Comparison of ENCODE assay signal across 8 mouse cellular contexts in the genomic region with DNA sequence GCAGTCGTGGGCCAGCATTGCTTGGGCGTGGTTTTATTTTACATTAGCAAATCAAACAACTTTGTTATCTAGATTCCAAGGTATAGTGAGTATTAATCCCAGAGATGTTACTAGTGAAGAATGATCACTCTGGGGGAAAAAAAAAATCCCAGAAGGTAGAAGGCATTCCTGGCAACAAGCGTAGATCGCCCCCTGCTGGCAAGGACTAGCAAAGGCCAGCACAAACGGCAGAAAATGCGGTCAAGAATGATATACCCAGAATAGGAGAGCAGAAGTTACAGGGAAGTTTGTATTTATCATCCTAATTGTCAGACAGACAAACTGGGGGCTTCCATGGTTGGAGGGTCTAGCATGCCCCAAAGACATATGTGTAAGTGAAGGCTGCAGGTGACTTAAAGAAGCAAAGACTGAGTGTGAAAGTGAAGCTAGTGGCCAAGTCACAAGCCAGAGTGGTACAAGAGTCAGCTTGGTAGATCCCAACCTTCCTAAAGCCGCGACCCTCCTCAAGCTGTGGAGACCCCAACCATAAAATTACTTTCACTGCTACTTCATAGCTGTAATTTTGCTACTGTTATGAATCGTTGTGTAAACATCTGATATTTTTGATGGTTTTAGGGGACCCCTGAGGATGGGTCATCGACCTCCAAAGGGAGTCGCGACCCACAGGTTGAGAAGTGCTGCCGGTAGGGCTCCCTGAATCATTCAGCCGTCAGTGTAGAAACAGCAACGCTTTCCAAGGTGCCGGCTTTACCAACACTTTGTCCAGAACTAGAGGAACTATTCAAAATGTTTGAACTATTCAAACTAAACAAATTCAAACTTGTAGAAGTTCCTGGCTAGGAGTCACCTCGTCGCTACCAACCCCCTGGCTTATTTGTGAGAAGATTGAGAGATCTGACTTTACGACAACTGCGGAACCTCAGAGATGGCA. TPM values are rescaled to one million over a fixed set of nuclear protein-coding genes. Genes with fewer than 3 reads are reported as not detected.
DNase-seq lines count a peak whose midpoint lies in the region; ATAC-seq and TF ChIP-seq lines count a peak whose summit lies in the region.

No protein-coding gene starts in this region.

- no peak overlapping the region for H3K4me2 ChIP-seq in embryonic facial prominence, embryonic 14.5 days (ENCODE audit: low read depth, low read length)
- no peak overlapping the region for H3K4me2 ChIP-seq in liver, embryonic 14.5 days (ENCODE audit: low read depth)

- H3K27me3 ChIP-seq in heart, adult 2 months (ENCODE audit: control insufficient read depth, insufficient read depth, low read length), result no peaks in the 10 kb centered on the region
- H3K27me3 ChIP-seq in heart, embryonic 10.5 days (ENCODE audit: insufficient read depth, poor library complexity, severe bottlenecking), result peaks cover 8% of the 10 kb centered on the region; the same call in 1 of the 2 replicates
- H3K27me3 ChIP-seq in embryonic facial prominence, embryonic 14.5 days (replicated peaks; ENCODE audit: control insufficient read depth, insufficient read depth, low read length), result no peaks in the 10 kb centered on the region
- no peaks in the 10 kb centered on the region for H3K27me3 ChIP-seq in liver, embryonic 14.5 days (ENCODE audit: control insufficient read depth, insufficient read depth, low read length)
- no peaks in the 10 kb centered on the region for H3K27me3 ChIP-seq in splenic B cell, adult 2 months (ENCODE audit: control insufficient read depth, insufficient read depth, low read length, poor library complexity, severe bottlenecking)

- H3K9me3 ChIP-seq in heart, embryonic 10.5 days, result no peaks in the 10 kb centered on the region
- no peaks in the 10 kb centered on the region for H3K9me3 ChIP-seq in embryonic facial prominence, embryonic 14.5 days (ENCODE audit: control insufficient read depth, low read length)
- H3K9me3 ChIP-seq in liver, embryonic 14.5 days (ENCODE audit: control insufficient read depth, low read length), result no peaks in the 10 kb centered on the region

- no peak overlapping the region for H3K27ac ChIP-seq in heart, adult 2 months
- no peak overlapping the region for H3K27ac ChIP-seq in heart, embryonic 10.5 days
- H3K27ac ChIP-seq in embryonic facial prominence, embryonic 14.5 days (replicated peaks; ENCODE audit: low read depth, low read length), result no peak overlapping the region
- H3K27ac ChIP-seq in liver, embryonic 14.5 days, result no peak overlapping the region

- H3K4me1 ChIP-seq in heart, adult 2 months (ENCODE audit: control insufficient read depth, insufficient read depth, low read length), result peaks cover 2% of the 10 kb centered on the region
- H3K4me1 ChIP-seq in heart, embryonic 10.5 days, result no peaks in the 10 kb centered on the region
- H3K4me1 ChIP-seq in embryonic facial prominence, embryonic 14.5 days (ENCODE audit: control insufficient read depth, insufficient read depth, low read length), result no peaks in the 10 kb centered on the region
- H3K4me1 ChIP-seq in liver, embryonic 14.5 days (replicated peaks; ENCODE audit: control insufficient read depth in 2 of 2, insufficient read depth in 2 of 2, low read length in 1 of 2), result 0 out of 4 replicates have a peak, but pooled peaks cover 0 to 2% of the 10 kb centered on the region in 2 experiments

- H3K4me3 ChIP-seq in heart, adult 2 months, result no peak overlapping the region
- H3K4me3 ChIP-seq in heart, embryonic 10.5 days, result no peak overlapping the region
- H3K4me3 ChIP-seq in embryonic facial prominence, embryonic 14.5 days (ENCODE audit: low read depth, low read length), result no peak overlapping the region
- H3K4me3 ChIP-seq in liver, embryonic 14.5 days (ENCODE audit: insufficient read depth in 1 of 2, low read depth in 2 of 2, low read length in 2 of 2), result no peak overlapping the region

- TF ChIP-seq CTCF in heart, adult 2 months (IDR thresholded peaks at IDR 0.05), result peak; percentile 81
- peak; percentile 89 for TF ChIP-seq CTCF in liver, embryonic 14.5 days (IDR thresholded peaks at IDR 0.05; ENCODE audit: low read depth)

- H3K36me3 ChIP-seq in heart, adult 2 months (ENCODE audit: control insufficient read depth, insufficient read depth, low read length), result no peaks in the 10 kb centered on the region
- H3K36me3 ChIP-seq in heart, embryonic 10.5 days, result no peaks in the 10 kb centered on the region
- no peaks in the 10 kb centered on the region for H3K36me3 ChIP-seq in embryonic facial prominence, embryonic 14.5 days (ENCODE audit: control insufficient read depth, insufficient read depth, low read length)
- H3K36me3 ChIP-seq in liver, embryonic 14.5 days (replicated peaks; ENCODE audit: control insufficient read depth, insufficient read depth, low read depth), result no peaks in the 10 kb centered on the region
- no peaks in the 10 kb centered on the region for H3K36me3 ChIP-seq in splenic B cell, adult 2 months (ENCODE audit: control insufficient read depth, insufficient read depth, low read length, poor library complexity, severe bottlenecking)

- WGBS in heart, adult 2 months, result 74% methylated on average over 20 of the region's 20 CpGs
- 68% methylated on average over 20 of the region's 20 CpGs for WGBS in heart, embryonic 10.5 days
- WGBS in embryonic facial prominence, embryonic 14.5 days, result 72% methylated on average over 20 of the region's 20 CpGs
- WGBS in liver, embryonic 14.5 days (ENCODE audit: insufficient replicate concordance), result 64% methylated on average over 20 of the region's 20 CpGs

- no peaks in the 10 kb centered on the region for H3K79me2 ChIP-seq in heart, adult 2 months (replicated peaks; ENCODE audit: control insufficient read depth, insufficient read depth, low read length)

- peak; percentile 19 to 49 for DNase-seq in heart, adult 2 months
- no peak for DNase-seq in heart, embryonic 10.5 days (ENCODE audit: low spot score)
- DNase-seq in urinary bladder, postnatal 25 days (ENCODE audit: low spot score), result peak; percentile 26
- no peak for DNase-seq in urinary bladder, adult 2 months (ENCODE audit: low spot score)
- peak; percentile 13 for DNase-seq in embryonic facial prominence, embryonic 14.5 days (ENCODE audit: low spot score)
- DNase-seq in liver, embryonic 14.5 days (ENCODE audit: low read depth in 3 of 3, low spot score in 3 of 3), result no peak
- DNase-seq in splenic B cell, adult 2 months (ENCODE audit: low read depth, low spot score), result peak; percentile 71
- no peak for DNase-seq in right cerebral cortex, postnatal 10 days (ENCODE audit: low spot score in 2 of 2)

- intact Hi-C loops in heart, adult 2 months (cut with DNase I), result loop anchor here (1.0 kb wide), 1 partner anchor 39 kb away; no protein-coding TSS in a partner anchor

- H3K9ac ChIP-seq in heart, adult 2 months (ENCODE audit: low read depth, low read length), result no peak overlapping the region
- H3K9ac ChIP-seq in embryonic facial prominence, embryonic 14.5 days (ENCODE audit: low read depth, low read length), result no peak overlapping the region
- no peak overlapping the region for H3K9ac ChIP-seq in liver, embryonic 14.5 days (replicated peaks)

- no peak for TF ChIP-seq POLR2A in heart, adult 2 months (IDR thresholded peaks at IDR 0.05; ENCODE audit: insufficient read depth, low read depth, low read length)

- ATAC-seq in embryonic facial prominence, embryonic 14.5 days (ENCODE audit: low read depth), result no peak
- ATAC-seq in liver, embryonic 14.5 days (ENCODE audit: insufficient read depth), result no peak

- TF ChIP-seq EP300 in heart, adult 2 months (IDR thresholded peaks at IDR 0.05; ENCODE audit: insufficient read depth, low read depth, low read length), result no peak
- TF ChIP-seq EP300 in liver, embryonic 14.5 days (IDR thresholded peaks at IDR 0.05; ENCODE audit: low read depth), result no peak

RNA-seq across cellular contexts. Expression of gene Cpsf6, which starts 22.9 kb away (rescaled TPM):
- 10 to 100 TPM; 30.9 to 35.5 TPM for total RNA-seq in heart, adult 2 months (2021)
- 20.3 and 22.7 TPM in 2 replicates for polyA plus RNA-seq in heart, adult 2 months (2012; rRNA removed)
- 128 and 138 TPM in 2 replicates for polyA plus RNA-seq in heart, embryonic 10.5 days (2016; fragmentation: Nextera tagmentation; extraction: Ambion mirVana)
- polyA plus RNA-seq in urinary bladder, adult 2 months (2012; rRNA removed), result 35.9 and 43.5 TPM in 2 replicates
- polyA plus RNA-seq in embryonic facial prominence, embryonic 14.5 days (2014; fragmentation: Nextera tagmentation; extraction: Ambion mirVana), result 125 and 146 TPM in 2 replicates
- polyA plus RNA-seq in liver, embryonic 14.5 days (2012; rRNA removed), result 22.8 and 27.5 TPM in 2 replicates
- polyA plus RNA-seq in liver, embryonic 14.5 days (2014; fragmentation: Nextera tagmentation; extraction: Ambion mirVana), result 51.7 and 54.5 TPM in 2 replicates

Comparison
In these comparisons a context has a peak if more than half of its experiments do, and no peak if none do; other contexts are left out.
1. DNase-seq: peak in heart, adult 2 months (2 of 2), urinary bladder, postnatal 25 days (single experiment), embryonic facial prominence, embryonic 14.5 days (single experiment) and splenic B cell, adult 2 months (single experiment); none in heart, embryonic 10.5 days (single experiment), urinary bladder, adult 2 months (single experiment), liver, embryonic 14.5 days (0 of 3) and right cerebral cortex, postnatal 10 days (0 of 2).